Mouse (Mus musculus) limb, embryonic 13.5 days (tissue): ENCODE results near the gene Omt2a. TPM values are rescaled to one million over a fixed set of nuclear protein-coding genes. Genes with fewer than 3 reads are reported as not detected.
"Not testable (repeated sequence)": the region's sequence is repeated elsewhere in the genome, so short reads cannot be mapped to it uniquely, and the experiment has no call there.

Experiments
- ATAC-seq: fragments of 200-750 bp; cut with Nextera tagmentation; 2 replicates; pipeline ENCODE4 v1.8.0; 2017; ENCODE audit warnings: low read depth, moderate number of reproducible peaks, moderate TSS enrichment; ENCODE audit not compliant: low FRiP score
- H3K27ac ChIP-seq: fragments of 300-500 bp; sonication (generic); 2 replicates; pipeline ENCODE4 v1.5.1; 2015; ENCODE audit warnings: inconsistent platforms, mild to moderate bottlenecking, moderate library complexity
- H3K27me3 ChIP-seq: fragments of 300-500 bp; sonication (generic); 2 replicates; pipeline ENCODE4 v1.6.1; 2015; ENCODE audit warnings: mild to moderate bottlenecking, inconsistent platforms
- H3K36me3 ChIP-seq: fragments of 300-500 bp; sonication (generic); 2 replicates; pipeline ENCODE4 v1.6.1; 2015; ENCODE audit warnings: inconsistent platforms, mild to moderate bottlenecking, moderate library complexity
- H3K4me1 ChIP-seq: fragments of 300-500 bp; sonication (generic); 2 replicates; pipeline ENCODE4 v1.6.1; 2015; ENCODE audit warnings: inconsistent platforms
- H3K4me2 ChIP-seq: fragments of 300-500 bp; sonication (generic); replicated peaks from 2 replicates; pipeline ENCODE4 v1.6.1; 2015; ENCODE audit warnings: inconsistent platforms, mild to moderate bottlenecking, moderate library complexity
- H3K4me3 ChIP-seq: fragments of 300-500 bp; sonication (generic); 2 replicates; pipeline ENCODE4 v1.5.1; 2015; ENCODE audit warnings: moderate library complexity, mild to moderate bottlenecking, inconsistent platforms
- H3K9ac ChIP-seq: fragments of 300-500 bp; sonication (generic); 2 replicates; pipeline ENCODE4 v1.6.1; 2015; ENCODE audit warnings: mild to moderate bottlenecking, inconsistent platforms
- H3K9me3 ChIP-seq: fragments of 300-500 bp; sonication (generic); 2 replicates; pipeline ENCODE4 v1.6.1; 2016; ENCODE audit warnings: inconsistent platforms
- WGBS: fragments of 180-500 bp; shearing (Covaris S2); methylation state at CpG from one replicate; pipeline ENCODE4 v1.1.7; 2015; 5-methylcytosine and 5-hydroxymethylcytosine counted together
- polyA plus RNA-seq: library from polyadenylated mRNA; unstranded; fragments of >200 nt; fragmentation: Nextera tagmentation; extraction: Ambion mirVana; gene quantifications from 2 replicates; pipeline ENCODE4 v1.2.1, GENCODE M21; 2015

The Omt2a gene
- polyA plus RNA-seq, 1 experiment from 2014 or later = not detected

DNA sequence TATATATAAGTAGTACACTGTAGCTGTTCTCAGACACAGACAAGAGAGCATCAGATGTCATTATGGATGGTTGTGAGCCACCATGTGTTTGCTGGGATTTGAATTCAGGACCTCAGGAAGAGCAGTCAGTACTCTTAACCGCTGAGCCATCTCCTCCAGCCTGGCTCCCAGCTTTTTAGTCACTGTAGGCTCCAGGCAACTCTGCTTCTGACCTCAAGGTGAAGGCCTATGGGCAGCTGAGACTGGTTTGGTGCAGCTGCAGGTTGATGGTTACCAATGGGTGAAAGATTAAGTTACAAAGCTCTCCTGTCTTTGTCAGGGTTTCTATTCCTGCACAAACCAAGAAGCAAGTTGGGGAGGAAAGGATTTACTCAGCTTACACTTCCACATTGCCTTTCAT is 20.9 kb downstream of the Omt2a start:
- not testable (repeated sequence) for H3K36me3 ChIP-seq, H3K9me3 ChIP-seq, H3K4me1 ChIP-seq, H3K27me3 ChIP-seq, H3K27ac ChIP-seq, H3K4me2 ChIP-seq, ATAC-seq, H3K9ac ChIP-seq, H3K4me3 ChIP-seq
- WGBS = 50% methylated on average over 1 of the region's 1 CpGs

GRCm38 (mm10) chr9:78292462-78292861 is 22.1 kb downstream of the Omt2a start:
- H3K27ac ChIP-seq, ATAC-seq, H3K9ac ChIP-seq, H3K4me1 ChIP-seq, H3K4me3 ChIP-seq, H3K27me3 ChIP-seq, H3K36me3 ChIP-seq, H3K9me3 ChIP-seq, H3K4me2 ChIP-seq: not testable (repeated sequence)
- WGBS = 72% methylated on average over 8 of the region's 8 CpGs

GRCm38 (mm10) chr9:78289723-78290122 is 24.9 kb downstream of the Omt2a start, which contains the start of gene Gm10639:
Gene Gm10639, plus strand, starts transcription at chr9:78289923.
- WGBS = 83% methylated on average over 3 of the region's 3 CpGs
- ATAC-seq, H3K36me3 ChIP-seq, H3K4me3 ChIP-seq, H3K27me3 ChIP-seq, H3K27ac ChIP-seq, H3K9me3 ChIP-seq, H3K9ac ChIP-seq, H3K4me1 ChIP-seq, H3K4me2 ChIP-seq: not testable (repeated sequence)

DNA sequence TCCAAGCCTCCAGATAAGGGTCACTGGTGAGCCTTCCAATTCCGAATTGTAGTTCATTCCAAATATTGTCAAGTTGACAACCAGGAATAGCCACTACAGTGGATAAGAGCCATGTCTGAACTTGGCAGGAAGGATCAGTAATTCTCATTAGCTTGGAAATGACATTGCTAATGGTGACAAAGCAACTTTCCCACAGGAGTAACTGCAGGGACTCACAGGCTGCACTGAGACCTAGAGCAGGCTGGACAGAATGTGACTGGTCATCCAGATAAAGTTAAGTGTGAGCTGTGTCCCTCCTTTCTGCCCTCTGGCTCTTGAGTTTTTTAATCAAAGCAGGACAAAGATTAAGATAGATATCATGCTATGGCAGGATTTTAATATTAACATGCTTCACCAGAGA is 25.5 kb downstream of the Omt2a start:
- H3K4me1 ChIP-seq, H3K27ac ChIP-seq, H3K9ac ChIP-seq, H3K4me3 ChIP-seq, H3K27me3 ChIP-seq, H3K36me3 ChIP-seq, ATAC-seq, H3K4me2 ChIP-seq, H3K9me3 ChIP-seq: not testable (repeated sequence)
- 78% methylated on average over 1 of the region's 1 CpGs for WGBS

GRCm38 (mm10) chr9:78282002-78282711 is 32.4 kb downstream of the Omt2a start:
- H3K36me3 ChIP-seq, H3K4me3 ChIP-seq, H3K27me3 ChIP-seq, H3K27ac ChIP-seq, H3K9ac ChIP-seq, H3K4me1 ChIP-seq, ATAC-seq, H3K4me2 ChIP-seq, H3K9me3 ChIP-seq: not testable (repeated sequence)
- WGBS = 83% methylated on average over 4 of the region's 4 CpGs

DNA sequence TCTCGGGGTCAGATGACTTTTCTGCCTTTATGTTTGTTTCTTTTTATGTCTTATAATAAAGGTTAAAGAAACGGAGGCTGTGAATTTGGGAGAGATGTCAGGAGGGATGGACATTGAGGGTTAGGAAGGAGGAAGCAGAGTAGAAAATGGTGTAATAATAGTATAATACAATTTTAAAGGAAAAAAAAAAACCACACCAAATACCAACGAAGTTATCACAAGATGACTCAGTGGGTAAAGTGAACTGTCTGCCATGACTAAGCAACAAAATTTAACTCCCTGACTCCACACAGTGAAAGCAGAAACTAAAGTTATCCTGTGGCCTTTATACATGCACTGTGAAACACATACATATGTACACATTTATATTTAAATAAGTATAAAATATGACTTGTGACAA is 43.7 kb downstream of the Omt2a start:
- ATAC-seq, H3K36me3 ChIP-seq, H3K4me3 ChIP-seq, H3K4me1 ChIP-seq, H3K4me2 ChIP-seq, H3K27ac ChIP-seq, H3K9ac ChIP-seq, H3K27me3 ChIP-seq, H3K9me3 ChIP-seq: not testable (repeated sequence)
- WGBS = 85% methylated on average over 3 of the region's 3 CpGs

Other genes with a start within 250 kb of the Omt2a start
- gene Fbxo9, start 205.7 kb downstream of the Omt2a start, polyA plus RNA-seq = 36.8 and 39.4 TPM in 2 replicates
- gene Ick, start 205.6 kb downstream of the Omt2a start, polyA plus RNA-seq = 32.1 and 33.9 TPM in 2 replicates
- 105 and 113 TPM in 2 replicates for gene Gsta4, start 132.0 kb downstream of the Omt2a start, polyA plus RNA-seq
- gene Gsta1, start 84.1 kb downstream of the Omt2a start, polyA plus RNA-seq = not detected in 2 replicates
- gene Gm3776, start 57.7 kb downstream of the Omt2a start, polyA plus RNA-seq = not detected in 2 replicates
- not detected in 2 replicates for gene Gm10639, start 24.9 kb downstream of the Omt2a start, polyA plus RNA-seq
- not detected in 2 replicates for gene Omt2b, start 12.8 kb upstream of the Omt2a start, polyA plus RNA-seq
- 0.46 and 0.55 TPM in 2 replicates for gene Gsta2, start 41.0 kb upstream of the Omt2a start, polyA plus RNA-seq
- 0.33 and 0.50 TPM in 2 replicates for gene Dppa5a, start 53.4 kb upstream of the Omt2a start, polyA plus RNA-seq
- gene Ooep, start 63.9 kb upstream of the Omt2a start, polyA plus RNA-seq = 3.8 TPM in 2 replicates
- 0.40 and 0.46 TPM in 2 replicates for gene Ddx43, start 81.0 kb upstream of the Omt2a start, polyA plus RNA-seq
- gene Cgas, start 128.4 kb upstream of the Omt2a start, polyA plus RNA-seq = 2.5 and 2.6 TPM in 2 replicates
- gene Mto1, start 133.4 kb upstream of the Omt2a start, polyA plus RNA-seq = 21.1 and 23.6 TPM in 2 replicates
- gene Gm17324, start 134.0 kb upstream of the Omt2a start, polyA plus RNA-seq = 0.27 and 0.28 TPM in 2 replicates
- gene Eef1a1, start 174.4 kb upstream of the Omt2a start, polyA plus RNA-seq = 5,052 and 5,054 TPM in 2 replicates